Mouse (Mus musculus) heart, adult 18-20 months (tissue): ENCODE data around the gene Trpm5. TPM values are rescaled to one million over a fixed set of nuclear protein-coding genes. Genes with fewer than 3 reads are reported as not detected.

Experiments
- DNase-seq, 2 experiments: peaks; one replicate each; pipeline ENCODE4 v3.0.0; 2021 to 2022; ENCODE audit warnings: mixed read lengths in 1 of 2
- total RNA-seq, 2 experiments: library from RNA; stranded (reverse); gene quantifications; 2 replicates each; pipeline ENCODE4 v1.2.3; 2021

Gene Trpm5
- total RNA-seq, 2 experiments from 2014 or later = 0.10 TPM; not detected in 1

DNA sequence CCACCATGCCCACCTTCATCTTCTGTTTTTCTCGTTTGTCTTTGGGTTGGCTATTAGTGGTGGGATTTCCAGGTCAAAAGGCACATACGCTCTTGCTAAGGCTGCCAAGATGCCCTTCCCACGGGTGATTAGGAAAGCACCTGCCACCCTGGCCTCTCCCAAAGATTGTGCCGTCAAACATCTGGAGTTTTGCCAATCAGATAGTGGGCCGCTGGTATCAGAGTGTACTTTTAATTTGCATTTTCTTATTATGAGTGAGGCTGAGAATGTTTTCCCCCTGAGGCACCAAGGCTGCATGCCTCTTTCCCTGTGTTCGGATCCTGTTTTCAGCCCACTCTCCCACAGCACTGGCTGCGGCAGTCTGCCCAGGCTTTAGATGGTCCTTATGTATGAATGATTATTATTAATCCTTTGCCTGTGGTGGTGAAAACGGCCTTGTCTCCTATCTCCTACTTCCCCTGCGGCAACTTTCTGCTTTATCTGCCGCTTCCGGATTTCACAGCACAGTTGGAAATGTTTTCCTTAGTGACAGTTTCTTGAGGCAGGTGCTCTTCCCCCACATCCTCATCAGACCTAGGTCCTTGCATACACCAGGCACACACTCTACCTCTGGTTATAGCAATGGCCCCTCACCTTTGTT is 10.9 kb upstream of the Trpm5 start:
- DNase-seq = no peak

DNA sequence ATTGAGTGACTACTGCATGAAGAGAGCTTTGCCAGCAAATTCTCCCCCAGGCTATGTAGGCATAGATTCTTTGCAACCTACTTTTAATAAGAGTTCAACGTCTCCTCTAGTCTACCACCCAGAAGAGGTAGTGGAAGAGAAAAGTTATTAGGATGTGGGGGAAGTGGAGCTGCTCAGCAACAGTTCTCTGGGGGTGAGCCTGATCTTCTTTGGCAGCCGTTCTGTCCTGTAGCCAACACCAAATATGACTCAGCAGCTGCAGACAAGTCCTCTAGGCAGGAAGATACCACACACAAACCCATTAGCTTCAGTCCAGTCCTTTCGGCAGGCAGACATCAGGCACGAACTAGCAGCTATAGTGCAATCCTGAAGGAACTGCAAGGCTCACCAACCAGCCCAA is 6.3 kb upstream of the Trpm5 start:
- peak; percentile 42 to 54 for DNase-seq

DNA sequence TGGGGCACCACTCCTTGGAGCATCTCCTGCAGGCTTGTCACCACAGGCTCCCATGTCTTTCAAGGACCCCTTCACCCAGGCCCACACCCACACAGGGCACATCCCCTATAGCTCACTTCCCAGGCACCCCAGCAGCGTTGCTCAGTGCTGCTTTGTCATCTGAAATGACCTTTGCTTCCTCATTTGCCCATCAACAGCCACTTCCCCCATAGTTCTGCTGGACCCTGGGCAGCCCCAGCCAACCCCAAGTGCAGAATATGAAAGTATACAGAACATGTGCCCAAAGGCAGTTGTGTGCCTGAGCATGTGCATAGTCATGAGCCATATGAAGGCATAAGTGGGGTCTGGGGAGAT is 1.1 kb upstream of the Trpm5 start:
- no peak for DNase-seq

DNA sequence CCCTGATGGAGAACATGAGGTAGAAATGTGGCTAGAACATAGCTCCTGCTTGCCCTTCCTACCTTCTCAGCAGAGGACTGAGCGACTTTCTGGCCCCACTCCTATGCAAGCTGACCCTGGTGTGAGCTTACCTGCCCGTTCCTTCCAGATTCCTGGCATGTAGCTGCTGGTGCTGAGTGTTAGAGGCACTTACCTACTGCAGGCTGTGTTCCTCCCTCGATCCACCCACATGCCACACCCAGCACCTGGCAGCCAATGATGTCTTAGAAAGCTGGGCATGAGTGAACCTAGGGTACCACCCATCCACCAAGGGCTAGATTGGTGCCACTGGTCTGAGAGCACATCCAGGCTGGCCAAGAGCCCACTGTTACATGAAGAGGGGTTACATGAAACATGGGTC is 595 bp downstream of the Trpm5 start:
- no peak for DNase-seq

DNA sequence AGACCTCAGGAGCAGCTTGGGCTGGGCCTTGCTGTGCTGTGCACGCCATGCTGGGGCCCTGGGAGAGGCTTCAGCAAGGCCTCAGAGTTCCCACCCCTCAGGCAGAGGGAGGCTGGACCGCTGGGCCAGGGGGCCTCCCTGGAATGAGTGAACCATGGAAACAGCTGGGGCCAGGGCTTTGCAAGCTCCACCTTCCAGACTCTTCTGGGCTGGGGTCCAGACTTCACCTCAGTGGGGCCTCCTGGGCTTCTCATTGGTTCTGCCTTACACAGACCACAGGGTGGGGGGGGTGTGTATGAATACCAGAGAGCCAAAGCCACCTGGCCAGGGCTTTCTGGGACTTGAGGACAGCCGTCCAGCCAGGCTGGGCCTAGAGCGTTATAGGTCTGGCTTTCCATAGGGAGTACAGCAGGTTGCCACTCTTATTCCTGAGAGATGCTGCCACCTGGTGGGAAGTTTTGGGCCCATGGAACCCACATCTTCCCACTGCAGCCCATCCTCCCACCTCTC is 7.3 kb downstream of the Trpm5 start:
- DNase-seq = peak in 1 of 2 experiments; percentile 68

DNA sequence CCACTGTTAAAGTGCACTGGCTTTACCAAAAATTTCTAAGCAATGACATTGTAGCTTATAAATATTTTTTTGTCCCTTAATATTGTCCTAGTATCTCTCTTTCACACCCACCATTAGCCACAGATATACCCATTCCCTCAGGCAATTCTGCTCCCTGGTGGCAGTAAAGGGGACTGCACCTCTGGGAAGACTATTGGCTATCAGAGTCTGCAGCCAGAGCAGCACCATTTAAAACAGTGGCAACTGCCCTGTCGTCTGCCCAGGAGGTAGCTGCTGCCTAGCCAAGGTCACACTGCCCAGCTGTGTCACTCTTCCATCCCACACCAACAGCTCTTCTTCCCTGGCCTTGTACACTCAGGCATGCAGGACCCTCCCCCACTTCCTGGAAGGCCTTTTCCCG is 8.1 kb downstream of the Trpm5 start:
- DNase-seq = peak; percentile 74 to 92

- DNase-seq = no peak
Observed at GRCm38 (mm10) chr7:143083708-143084107, 10.7 kb downstream of the Trpm5 start.

DNA sequence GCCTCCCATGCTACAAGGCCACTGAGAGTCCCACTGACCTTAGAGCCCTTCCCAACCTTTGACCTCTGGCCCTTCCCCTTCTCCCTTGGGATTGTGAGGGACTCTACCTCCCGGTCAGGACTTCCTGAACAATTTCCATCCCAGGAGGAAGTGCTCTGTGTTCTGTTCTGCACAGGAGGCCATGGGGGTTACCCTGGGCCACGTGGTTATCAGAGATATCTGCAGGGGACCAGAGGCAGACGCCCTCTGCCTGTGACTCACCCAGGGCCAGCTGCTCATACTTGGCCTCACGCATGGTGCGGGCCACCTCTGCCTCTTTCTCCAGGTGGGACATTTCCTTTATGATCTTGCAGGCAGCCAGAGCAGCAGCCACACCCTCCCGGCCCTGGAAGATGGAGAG is 12.4 kb downstream of the Trpm5 start:
- DNase-seq = no peak

DNA sequence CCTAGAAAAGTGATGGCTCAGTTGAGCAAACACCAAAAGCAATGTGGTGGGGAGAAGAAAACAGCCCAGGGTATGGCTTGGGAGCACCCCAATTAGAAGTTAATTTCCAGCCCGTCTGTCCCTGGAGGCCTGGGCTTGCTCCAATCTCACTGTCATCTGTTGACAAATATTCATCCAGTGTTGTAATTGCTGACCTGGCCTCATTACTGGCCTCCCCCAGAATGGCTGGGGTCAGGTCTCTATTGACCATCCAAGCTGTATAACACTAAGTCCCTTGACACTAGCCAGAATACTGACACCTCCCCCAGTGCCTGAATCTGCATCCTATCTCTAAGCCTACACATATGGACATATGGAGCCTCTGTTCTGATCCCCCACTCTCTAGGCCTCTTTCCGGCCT is 17.1 kb downstream of the Trpm5 start:
- DNase-seq = no peak

GRCm38 (mm10) chr7:143075394-143075793 is 19.0 kb downstream of the Trpm5 start:
- no peak for DNase-seq

DNA sequence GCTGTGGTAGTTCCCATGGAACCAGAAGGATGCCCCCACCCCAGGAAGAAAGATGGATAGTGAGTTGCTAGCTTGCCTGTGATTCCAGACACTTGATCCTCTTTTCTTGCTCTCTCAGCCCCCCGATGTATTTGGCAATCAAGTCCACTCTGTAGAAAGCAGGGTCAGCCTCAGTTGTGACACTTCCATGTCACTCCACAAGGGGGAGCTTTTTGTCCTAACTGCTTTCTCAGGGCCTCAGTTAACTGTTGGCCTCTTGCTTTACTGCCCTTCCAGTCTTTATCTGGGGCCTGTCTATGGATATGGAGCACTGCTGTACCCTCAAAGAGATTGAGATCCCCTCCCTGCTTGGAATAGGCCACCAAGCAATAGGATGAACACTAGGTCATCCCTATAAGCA is 21.4 kb downstream of the Trpm5 start:
- peak; percentile 30 to 55 for DNase-seq

- DNase-seq = no peak
Observed at GRCm38 (mm10) chr7:143072605-143073004, 21.8 kb downstream of the Trpm5 start.

- DNase-seq = no peak
Observed at GRCm38 (mm10) chr7:143070506-143071070, 23.9 kb downstream of the Trpm5 start.

DNA sequence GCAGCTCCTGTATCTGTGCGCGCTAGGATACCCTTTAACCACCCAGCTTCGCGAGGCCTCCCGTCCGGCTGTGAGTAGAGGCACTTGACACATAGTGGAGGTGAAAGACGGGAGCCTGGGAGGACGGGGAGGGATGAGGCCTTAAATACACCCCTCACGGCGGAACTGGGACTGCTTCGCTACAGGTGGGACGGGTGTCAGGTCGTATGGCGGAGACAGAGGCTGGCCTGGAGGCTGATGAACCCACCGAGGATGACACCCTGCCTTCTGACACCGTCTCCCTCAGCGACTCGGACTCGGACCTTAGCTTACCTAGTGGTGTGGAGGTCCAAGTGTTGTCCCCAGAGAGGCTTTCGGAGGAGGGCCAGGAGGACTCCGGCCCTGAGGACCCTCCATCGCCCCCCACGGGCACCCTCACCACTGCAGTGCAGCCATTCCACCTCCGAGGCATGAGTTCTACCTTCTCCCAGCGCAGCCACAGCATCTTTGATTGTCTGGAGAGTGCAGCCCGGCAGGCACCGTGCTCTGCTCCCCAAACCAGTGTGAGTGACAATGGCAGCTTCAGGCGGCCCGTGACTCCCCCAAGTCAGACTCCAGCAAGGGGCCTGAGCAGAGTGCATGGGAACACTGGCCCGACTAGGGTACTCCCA is 24.6 kb downstream of the Trpm5 start:
- DNase-seq = no peak

GRCm38 (mm10) chr7:143068882-143069591 is 25.4 kb downstream of the Trpm5 start, which contains the start of gene Tssc4:
Gene Tssc4, plus strand, starts transcription at chr7:143069249.
- DNase-seq = peak; percentile 98 to 100

- DNase-seq = no peak
Observed at GRCm38 (mm10) chr7:143068316-143068881, 26.0 kb downstream of the Trpm5 start.

DNA sequence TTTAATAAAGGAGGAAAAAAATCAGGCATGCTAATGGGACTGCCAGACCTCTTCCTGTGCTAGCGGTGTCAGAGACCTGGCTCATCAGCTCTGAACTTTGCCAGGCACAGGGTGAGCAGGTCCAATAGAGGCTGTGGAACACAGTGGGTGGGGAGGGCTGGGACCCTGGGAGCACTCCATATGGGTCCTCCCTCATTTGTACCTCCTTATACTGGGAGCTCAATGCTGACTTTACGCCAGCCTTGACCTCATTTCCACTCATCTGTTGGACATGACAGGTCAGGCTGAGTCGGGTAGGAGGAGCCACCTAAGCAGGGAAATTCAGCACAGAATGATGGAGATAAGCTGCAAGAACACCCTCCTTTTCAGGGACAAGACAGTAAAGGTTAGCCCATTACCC is 26.5 kb downstream of the Trpm5 start:
- no peak for DNase-seq

GRCm38 (mm10) chr7:143067469-143067868 is 27.0 kb downstream of the Trpm5 start:
- no peak for DNase-seq

DNA sequence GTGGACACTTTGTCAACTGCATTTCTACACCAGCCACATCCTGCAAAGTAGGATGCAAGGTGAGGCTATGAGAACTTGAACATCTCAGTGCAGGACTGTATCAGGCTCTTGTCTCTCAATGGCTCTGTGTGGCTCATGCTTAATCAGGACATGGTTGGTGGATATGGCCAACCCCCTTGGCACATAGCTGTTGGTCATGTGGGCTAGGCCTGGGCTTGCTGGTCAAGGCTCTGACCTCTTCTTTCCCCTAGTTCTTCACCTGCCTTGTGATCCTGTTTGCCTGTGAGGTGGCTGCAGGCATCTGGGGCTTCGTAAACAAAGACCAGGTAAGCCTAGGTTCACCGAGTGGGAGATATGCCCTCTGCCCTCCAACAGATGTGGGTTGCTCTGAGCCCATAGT is 28.8 kb downstream of the Trpm5 start:
- DNase-seq = no peak

- no peak for DNase-seq
Observed at GRCm38 (mm10) chr7:143064226-143064625, 30.2 kb downstream of the Trpm5 start.

DNA sequence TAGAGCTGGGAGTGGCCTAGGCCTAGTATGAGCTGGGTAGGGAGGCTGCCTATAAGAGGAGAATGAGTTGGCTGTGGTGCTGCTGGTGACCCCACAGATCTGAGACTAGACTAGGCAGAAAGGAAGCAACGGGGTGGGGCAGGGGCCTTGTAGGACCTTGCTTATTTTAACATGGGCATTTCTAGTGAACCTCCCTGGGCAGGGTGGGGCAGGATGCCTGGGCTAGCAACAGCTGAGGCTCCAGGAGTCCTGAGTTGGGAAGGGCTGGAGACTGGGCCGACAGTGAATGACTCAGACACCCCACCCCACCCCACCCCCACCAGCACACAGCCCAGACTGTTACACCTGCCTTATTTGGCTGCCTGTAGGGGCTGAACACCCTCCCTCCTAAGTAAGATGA is 31.7 kb downstream of the Trpm5 start:
- peak; percentile 17 to 52 for DNase-seq

- DNase-seq = peak; percentile 71 to 77
Observed at GRCm38 (mm10) chr7:143059202-143059870, 35.1 kb downstream of the Trpm5 start.
